Mouse (Mus musculus) CH12F3 (cell line): ENCODE measurements around the gene Gbe1.

Source experiments
- in situ Hi-C: fragments of 300-500 bp; cut with MboI; formaldehyde crosslinking; loops from 2 replicates; pipeline ENCODE4 v1.14.3; 2020; ENCODE audit warnings: low sequenced_read_pairs

Gbe1 gene

GRCm38 (mm10) chr16:70562574-70562973, 248.8 kb downstream of the Gbe1 start:
- in situ Hi-C loops = no loop called here

GRCm38 (mm10) chr16:70563456-70563855, 249.7 kb downstream of the Gbe1 start:
- in situ Hi-C loops = no loop called here

GRCm38 (mm10) chr16:70568341-70569265, 254.9 kb downstream of the Gbe1 start:
- in situ Hi-C loops = no loop called here

- in situ Hi-C loops = no loop called here
These were observed 272.2 kb downstream of the Gbe1 start for GRCm38 (mm10) chr16:70585964-70586363.

- in situ Hi-C loops = no loop called here
These were observed 288.6 kb downstream of the Gbe1 start for GRCm38 (mm10) chr16:70602326-70602725.

- in situ Hi-C loops = no loop called here
These were observed 294.6 kb downstream of the Gbe1 start for GRCm38 (mm10) chr16:70608358-70608757.

- in situ Hi-C loops = no loop called here
These were observed 303.9 kb downstream of the Gbe1 start for GRCm38 (mm10) chr16:70617691-70618090.

- in situ Hi-C loops = no loop called here
These were observed 304.4 kb downstream of the Gbe1 start for GRCm38 (mm10) chr16:70618168-70618567.
